Mouse (Mus musculus): ENCODE data around the gene Ano1. TPM values are rescaled to one million over a fixed set of nuclear protein-coding genes. Genes with fewer than 3 reads are reported as not detected.

Gene Ano1
- total RNA-seq, 2 experiments from 2014 or later: 34.3 to 37.7 TPM

GRCm38 (mm10) chr7:144582284-144582980 is 169.3 kb downstream of the Ano1 start, which contains the start of gene Fadd:
Gene Fadd, minus strand, starts transcription at chr7:144582463.
- peak; percentile 98 for DNase-seq

DNA sequence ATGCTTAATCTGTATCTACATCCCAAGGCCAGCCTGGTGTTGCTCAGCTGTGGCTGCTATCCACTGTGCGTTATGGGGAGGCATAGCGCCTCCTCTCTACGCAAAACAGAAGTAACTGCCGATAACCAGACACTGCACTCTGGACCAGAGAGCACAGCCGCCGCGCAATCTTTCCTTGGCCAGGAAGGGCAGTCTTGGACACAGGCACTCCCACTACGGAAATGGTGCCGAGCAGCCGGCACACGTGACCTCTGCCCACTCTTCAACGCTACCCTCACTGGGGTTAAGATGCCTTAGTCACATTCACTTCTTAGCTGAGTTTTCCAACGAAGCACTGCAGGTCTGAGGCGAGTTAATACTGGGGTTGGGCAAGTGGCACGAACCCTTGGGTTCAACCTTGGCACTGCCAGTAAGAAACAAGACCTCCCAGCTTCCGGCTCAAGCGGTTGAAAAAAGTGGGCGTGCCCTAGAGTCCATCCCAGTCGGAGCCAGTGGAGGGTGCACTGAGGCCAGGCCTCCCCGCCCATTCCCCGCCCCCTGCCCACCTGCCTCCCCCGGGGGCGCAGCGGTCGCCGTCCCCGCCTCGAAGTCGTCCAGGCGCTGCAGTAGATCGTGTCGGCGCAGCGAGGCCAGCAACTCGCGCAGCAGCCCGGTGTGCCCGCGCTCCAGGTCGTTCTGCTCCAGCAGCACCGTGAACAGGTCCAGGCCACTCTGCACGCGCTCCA is 170.1 kb downstream of the Ano1 start:
- peak; percentile 87 for DNase-seq

- DNase-seq: no peak
Observed at GRCm38 (mm10) chr7:144577876-144578275, 173.9 kb downstream of the Ano1 start.

DNA sequence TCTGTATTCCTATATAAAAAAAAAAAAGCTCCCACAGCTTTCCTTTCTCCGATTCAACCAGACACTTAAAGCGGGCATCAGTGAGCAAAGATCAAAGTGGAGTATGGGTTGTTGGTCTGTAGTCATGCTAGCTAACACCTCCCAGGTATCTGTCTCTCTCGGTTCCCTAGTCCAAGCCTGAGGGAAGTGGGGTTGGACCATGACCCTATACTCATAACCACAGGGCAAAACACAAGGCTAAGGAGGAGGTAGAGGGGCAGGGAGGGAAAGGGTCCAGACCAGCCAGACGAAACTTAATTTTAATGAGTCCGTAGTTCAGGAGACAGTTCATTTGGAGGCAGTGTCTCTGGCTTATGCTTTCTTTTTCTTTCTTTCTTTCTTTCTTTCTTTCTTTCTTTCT is 179.5 kb downstream of the Ano1 start:
- no peak for DNase-seq

DNA sequence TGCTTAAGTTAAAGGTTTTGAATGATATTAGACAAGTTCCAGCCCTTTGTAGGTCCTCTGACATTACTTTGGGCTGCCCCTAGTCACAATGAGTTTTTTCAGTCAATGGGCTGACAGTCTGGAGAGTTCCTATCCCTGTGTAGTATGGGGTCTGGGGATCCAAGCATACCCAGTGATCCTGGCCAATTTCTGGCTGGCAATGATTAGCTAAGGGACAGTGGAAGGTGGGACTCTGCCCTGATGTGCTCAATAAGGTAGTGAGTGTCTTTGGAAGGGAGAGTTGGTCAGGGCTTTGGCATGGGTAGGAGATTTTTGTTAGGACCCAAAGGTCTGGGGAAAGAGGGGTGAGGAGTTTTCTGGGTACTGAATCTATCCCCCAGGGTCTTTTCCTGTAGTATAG is 180.2 kb downstream of the Ano1 start:
- DNase-seq: no peak

GRCm38 (mm10) chr7:144569428-144569827 is 182.3 kb downstream of the Ano1 start:
- DNase-seq: peak; percentile 55

DNA sequence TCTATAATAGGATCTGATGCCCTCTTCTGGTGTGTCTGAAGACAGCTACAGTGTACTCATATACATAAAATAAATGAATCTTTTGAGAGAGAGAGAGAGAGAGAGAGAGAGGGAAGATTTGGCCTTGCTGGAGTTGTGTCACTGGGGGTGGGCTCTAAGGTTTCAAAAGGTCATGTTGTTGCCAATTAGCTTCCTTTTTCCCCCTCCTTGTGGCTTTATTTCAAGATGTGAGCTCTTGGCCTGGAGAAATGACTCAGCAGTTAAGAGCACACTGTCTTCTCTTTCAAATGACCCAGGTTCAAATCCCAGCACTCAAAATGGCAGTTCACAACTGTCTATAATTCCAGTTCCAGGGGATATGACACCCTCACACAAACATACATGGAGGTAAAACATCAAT is 183.7 kb downstream of the Ano1 start:
- no peak for DNase-seq

DNA sequence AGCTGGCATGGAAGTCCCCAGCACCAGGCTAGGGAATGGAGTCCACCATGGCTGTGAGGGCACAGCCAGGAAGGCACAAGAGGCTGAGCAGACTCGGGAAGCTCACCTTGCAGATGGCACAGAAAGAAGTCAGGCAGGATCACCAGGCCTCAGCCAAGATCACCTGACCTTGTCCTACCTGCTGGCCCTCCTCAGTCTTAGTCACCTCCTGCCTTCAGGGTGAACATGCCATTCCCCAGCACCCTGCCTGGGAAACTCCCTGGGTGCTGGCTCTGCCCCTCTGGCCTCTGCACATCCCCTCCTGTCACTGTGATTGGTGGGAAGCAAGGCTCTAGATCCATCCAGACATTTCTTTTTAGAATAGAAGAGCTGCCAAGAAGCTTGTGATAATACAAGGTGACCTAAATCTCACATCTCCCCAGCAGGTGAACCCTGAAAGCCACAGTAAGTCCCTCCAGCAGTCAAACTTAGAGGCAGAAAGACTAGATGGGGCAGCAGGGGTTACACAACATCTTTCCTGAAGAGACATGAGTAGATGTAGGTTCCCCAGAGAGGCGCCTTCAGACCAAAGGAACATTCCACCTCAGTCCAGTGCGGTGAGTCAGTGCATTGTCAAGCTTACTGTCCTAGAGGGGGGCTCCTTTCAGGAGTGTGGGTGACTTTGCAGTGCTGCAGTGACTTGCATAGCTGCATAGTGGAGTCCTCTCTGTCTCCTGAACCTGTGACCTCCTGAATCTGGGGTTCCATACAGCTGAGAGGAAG is 184.7 kb downstream of the Ano1 start:
- DNase-seq: no peak

GRCm38 (mm10) chr7:144563456-144564155 is 188.2 kb downstream of the Ano1 start:
- no peak for DNase-seq

DNA sequence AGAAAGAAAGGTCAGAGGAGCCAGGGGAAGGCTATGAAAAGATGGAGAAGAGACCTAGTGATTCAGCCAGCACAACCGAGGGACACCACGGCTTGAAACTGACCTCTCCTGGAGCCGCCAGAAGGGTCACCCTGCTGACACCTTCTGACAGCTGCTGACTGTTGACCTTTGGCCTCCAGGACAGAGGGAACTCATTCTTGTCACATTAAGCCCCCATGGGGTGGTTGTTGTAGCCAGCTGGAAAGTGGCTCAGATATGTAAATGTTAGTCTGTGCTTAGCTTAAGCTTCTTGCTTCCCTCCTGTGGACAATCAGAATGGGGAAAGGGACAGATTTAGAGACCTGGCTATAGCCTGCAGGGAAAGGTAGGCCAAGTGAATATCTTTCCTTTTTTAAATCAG is 189.8 kb downstream of the Ano1 start:
- no peak for DNase-seq

DNA sequence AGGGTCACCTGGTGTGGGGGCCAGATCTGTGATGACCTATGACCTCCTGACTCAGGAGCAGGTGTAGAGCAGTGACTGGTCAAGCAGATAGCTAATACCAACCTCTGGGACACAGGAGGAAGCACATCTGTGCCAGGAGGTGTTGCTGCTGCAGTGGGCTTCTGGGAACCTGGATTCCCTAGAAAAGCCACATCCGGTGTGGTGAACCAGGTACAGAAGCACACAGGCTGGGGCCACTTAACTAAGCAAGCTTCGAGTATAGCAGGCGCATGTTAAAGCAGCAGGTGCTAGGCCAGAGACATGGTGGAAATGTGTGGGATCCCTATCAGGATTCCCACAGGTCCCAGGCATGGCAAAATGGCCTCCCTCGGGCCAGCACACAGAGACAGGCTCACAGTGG is 191.2 kb downstream of the Ano1 start:
- no peak for DNase-seq

- no peak for DNase-seq
Observed at GRCm38 (mm10) chr7:144558552-144558951, 193.2 kb downstream of the Ano1 start.

- no peak for DNase-seq
Observed at GRCm38 (mm10) chr7:144554123-144554472, 197.7 kb downstream of the Ano1 start.

GRCm38 (mm10) chr7:144553237-144554122 is 198.3 kb downstream of the Ano1 start, which contains the start of gene Ppfia1:
Gene Ppfia1, minus strand, starts transcription at chr7:144553729.
- peak; percentile 99 for DNase-seq

DNA sequence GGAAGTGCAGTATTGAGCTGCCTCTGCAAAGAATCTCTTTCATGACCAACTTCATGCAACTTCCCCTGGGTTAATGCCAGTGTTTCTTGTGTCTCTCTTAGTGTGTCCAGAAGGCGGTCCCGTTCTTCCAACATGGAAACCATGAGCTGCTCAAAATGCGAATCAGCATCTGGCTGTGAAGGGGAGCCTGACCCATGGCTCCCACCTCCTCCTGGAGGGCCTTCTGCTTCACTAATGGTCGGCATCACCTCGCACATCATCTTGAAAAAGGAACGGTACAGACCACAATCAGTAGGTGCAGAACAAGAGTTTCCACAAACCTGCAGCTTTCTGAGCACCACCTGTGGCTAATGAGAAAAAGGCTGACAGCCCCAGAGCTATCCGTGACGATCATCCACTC is 199.5 kb downstream of the Ano1 start:
- no peak for DNase-seq

- no peak for DNase-seq
Observed at GRCm38 (mm10) chr7:144550811-144551210, 201.0 kb downstream of the Ano1 start.

DNA sequence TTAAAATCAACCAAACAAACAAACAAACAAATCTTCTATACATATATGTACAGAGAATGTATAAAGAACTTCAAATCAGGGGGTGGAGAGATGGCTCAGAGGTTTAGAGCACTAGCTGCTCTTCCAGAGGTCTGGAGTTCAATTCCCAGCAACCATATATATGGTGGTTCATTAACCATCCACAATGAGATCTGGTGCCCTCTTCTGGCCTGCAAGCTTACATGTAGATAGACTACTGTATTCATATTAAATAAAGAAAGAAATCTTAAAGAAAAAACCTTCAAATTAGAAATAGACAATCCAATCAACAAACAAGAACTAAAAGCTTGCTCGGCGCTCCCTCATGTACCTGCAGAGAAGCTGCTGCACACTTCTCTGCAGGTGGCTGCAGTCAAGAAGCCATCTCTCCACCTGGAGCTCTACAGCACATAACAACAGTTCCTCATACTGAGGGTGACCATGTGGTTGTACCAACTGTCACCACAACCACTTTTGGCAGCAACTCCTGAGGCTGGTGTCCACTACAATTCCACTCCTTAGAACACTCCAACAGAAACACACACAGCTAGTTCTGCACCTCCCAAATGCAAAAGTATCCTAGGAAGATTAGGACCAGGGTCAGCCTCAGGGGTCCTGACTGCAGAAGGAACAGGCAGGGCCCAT is 201.7 kb downstream of the Ano1 start:
- DNase-seq: no peak

GRCm38 (mm10) chr7:144545231-144545630 is 206.5 kb downstream of the Ano1 start:
- no peak for DNase-seq

DNA sequence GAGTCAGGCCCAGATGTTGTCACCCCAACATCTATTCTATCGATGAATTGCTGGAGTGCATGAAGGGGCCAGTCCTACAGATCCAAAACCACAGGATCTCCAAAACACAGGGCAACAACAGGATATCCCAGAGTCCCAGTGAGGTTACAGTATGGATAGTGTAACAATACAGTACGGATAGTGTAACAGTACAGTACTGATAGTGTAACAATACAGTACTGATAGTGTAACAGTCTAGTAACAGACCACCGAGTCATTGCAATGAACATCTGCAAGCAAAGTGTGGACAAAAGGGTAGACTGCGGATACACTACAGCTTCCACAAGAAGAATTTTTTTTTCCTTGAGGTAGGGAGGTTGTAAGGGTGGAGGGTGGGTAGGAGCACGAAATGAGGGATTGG is 210.4 kb downstream of the Ano1 start:
- no peak for DNase-seq

DNA sequence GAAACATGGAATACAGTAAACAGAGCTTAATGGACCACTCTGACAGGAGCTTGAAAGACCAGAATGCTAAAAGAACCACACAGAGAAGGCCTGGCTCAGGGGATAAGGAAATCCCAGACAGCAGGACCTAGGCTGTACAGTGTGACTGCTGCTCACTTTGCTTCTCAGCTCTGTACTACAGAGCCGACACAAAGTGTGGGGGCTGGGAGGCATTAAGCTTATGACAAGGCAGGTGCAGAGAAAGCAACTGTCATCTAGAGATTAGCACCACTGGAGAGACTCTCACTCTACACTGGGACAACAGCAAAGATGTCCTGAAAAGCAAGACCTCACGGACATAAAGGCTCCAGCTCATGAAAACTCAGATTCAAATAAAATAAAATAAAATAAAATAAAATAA is 212.6 kb downstream of the Ano1 start:
- no peak for DNase-seq

Measured in adrenal gland, postnatal 10 days (tissue).